Mouse (Mus musculus): Measurements from ENCODE around the gene Chst11.
A peak's percentile ranks its signal among the peaks of the same experiment; 100 is the strongest.

The Chst11 gene

GRCm38 (mm10) chr10:83167492-83167891, 182.2 kb downstream of the Chst11 start:
- no peak for DNase-seq (ENCODE audit: low read depth, low spot score)

- no peak for DNase-seq (ENCODE audit: low read depth, low spot score)
Observed at GRCm38 (mm10) chr10:83168303-83169056, 183.2 kb downstream of the Chst11 start.

GRCm38 (mm10) chr10:83169554-83169953, 184.3 kb downstream of the Chst11 start:
- no peak for DNase-seq (ENCODE audit: low read depth, low spot score)

GRCm38 (mm10) chr10:83178151-83178550, 192.9 kb downstream of the Chst11 start:
- no peak for DNase-seq (ENCODE audit: low read depth, low spot score)

GRCm38 (mm10) chr10:83178661-83179060, 193.4 kb downstream of the Chst11 start:
- DNase-seq (ENCODE audit: low read depth, low spot score), result no peak

GRCm38 (mm10) chr10:83181831-83182572, 196.7 kb downstream of the Chst11 start:
- DNase-seq (ENCODE audit: low read depth, low spot score), result no peak

- peak; percentile 82 for DNase-seq (ENCODE audit: low read depth, low spot score)
Observed at GRCm38 (mm10) chr10:83182573-83182960, 197.3 kb downstream of the Chst11 start.

- DNase-seq (ENCODE audit: low read depth, low spot score), result no peak
Observed at GRCm38 (mm10) chr10:83183634-83184479, 198.6 kb downstream of the Chst11 start.

GRCm38 (mm10) chr10:83184480-83185069, 199.3 kb downstream of the Chst11 start:
- DNase-seq (ENCODE audit: low read depth, low spot score), result no peak

- DNase-seq (ENCODE audit: low read depth, low spot score), result no peak
Observed at GRCm38 (mm10) chr10:83185121-83185520, 199.8 kb downstream of the Chst11 start.

- DNase-seq (ENCODE audit: low read depth, low spot score), result no peak
Observed at GRCm38 (mm10) chr10:83186167-83186566, 200.9 kb downstream of the Chst11 start.

GRCm38 (mm10) chr10:83186984-83187383, 201.7 kb downstream of the Chst11 start:
- DNase-seq (ENCODE audit: low read depth, low spot score), result no peak

GRCm38 (mm10) chr10:83189071-83189470, 203.8 kb downstream of the Chst11 start:
- no peak for DNase-seq (ENCODE audit: low read depth, low spot score)

GRCm38 (mm10) chr10:83191476-83191875, 206.2 kb downstream of the Chst11 start:
- DNase-seq (ENCODE audit: low read depth, low spot score), result no peak

- DNase-seq (ENCODE audit: low read depth, low spot score), result peak; percentile 44
Observed at GRCm38 (mm10) chr10:83191982-83192381, 206.7 kb downstream of the Chst11 start.

GRCm38 (mm10) chr10:83197690-83198336, 212.5 kb downstream of the Chst11 start:
- peak; percentile 86 for DNase-seq (ENCODE audit: low read depth, low spot score)

GRCm38 (mm10) chr10:83198692-83199091, 213.4 kb downstream of the Chst11 start:
- DNase-seq (ENCODE audit: low read depth, low spot score), result no peak

GRCm38 (mm10) chr10:83199290-83199689, 214.0 kb downstream of the Chst11 start:
- no peak for DNase-seq (ENCODE audit: low read depth, low spot score)

GRCm38 (mm10) chr10:83201525-83201924, 216.2 kb downstream of the Chst11 start:
- DNase-seq (ENCODE audit: low read depth, low spot score), result no peak

- DNase-seq (ENCODE audit: low read depth, low spot score), result no peak
Observed at GRCm38 (mm10) chr10:83202906-83203702, 217.8 kb downstream of the Chst11 start.

Measured in ZHBTc4 (cell line).